Mouse (Mus musculus): ENCODE results near the gene Ckmt1. TPM values are rescaled to one million over a fixed set of nuclear protein-coding genes. Genes with fewer than 3 reads are reported as not detected.

Gene Ckmt1
- 165 TPM for polyA plus RNA-seq (2014; fragmentation: Illumina TruSeq; extraction: RNeasy Lipid Tissue Mini Kit (QIAGEN cat#74804); ENCODE audit: low replicate concordance)

GRCm38 (mm10) chr2:121357494-121357893, at the start of gene Ckmt1:
TSS of gene Ckmt1 (plus strand) at chr2:121357714.

DNA sequence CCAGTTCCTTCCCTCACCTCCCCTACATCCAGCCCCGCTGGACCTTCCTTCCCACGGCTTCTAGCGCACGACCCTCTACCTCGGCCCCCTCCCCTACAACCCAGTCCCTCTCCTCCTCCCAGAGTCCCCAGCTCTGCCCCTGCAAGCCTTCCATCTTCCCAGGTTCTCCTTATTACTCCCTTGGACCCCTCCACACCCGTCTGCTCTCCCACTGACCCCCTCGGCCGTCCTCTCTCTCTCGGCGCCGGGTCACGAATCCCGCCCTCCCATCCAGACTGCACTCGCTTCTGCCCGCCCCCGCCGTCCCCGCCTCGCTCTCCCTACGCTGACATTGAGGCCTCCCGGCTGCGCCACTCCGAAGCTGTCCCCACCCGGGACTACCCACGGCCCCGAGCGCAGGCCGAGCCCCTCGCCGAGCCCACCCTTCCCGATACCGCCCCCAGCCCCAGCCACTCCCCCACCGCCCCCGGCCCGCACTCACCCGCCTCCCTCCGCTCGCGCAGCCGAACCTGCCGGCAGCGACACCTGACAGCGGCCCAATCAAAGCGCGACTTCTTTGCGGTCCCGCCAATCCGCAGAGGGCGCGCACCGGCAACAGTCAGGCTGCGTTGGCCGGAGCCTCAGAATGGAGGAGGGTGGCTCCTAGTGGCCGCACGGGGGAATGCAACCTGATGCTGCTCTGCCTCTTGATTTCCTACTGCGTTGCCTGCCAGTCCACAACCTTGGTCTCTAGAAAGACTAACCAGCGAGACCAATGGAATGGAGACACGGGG, 2.5 kb upstream of the Ckmt1 start, which contains the start of gene Ppip5k1:
Ppip5k1 (minus strand) TSS at position 577 of the 773 bp plus-strand sequence.

GRCm38 (mm10) chr2:121386961-121387575, 29.6 kb downstream of the Ckmt1 start, which contains the start of gene Strc:
TSS of gene Strc (minus strand) at chr2:121387168.

Other genes with a start within 250 kb of the Ckmt1 start
- not detected for gene Tgm7, start 247.9 kb upstream of the Ckmt1 start, polyA plus RNA-seq (2014; fragmentation: Illumina TruSeq; extraction: RNeasy Lipid Tissue Mini Kit (QIAGEN cat#74804); ENCODE audit: low replicate concordance)
- 21.5 TPM for gene Adal, start 217.3 kb upstream of the Ckmt1 start, polyA plus RNA-seq (2014; fragmentation: Illumina TruSeq; extraction: RNeasy Lipid Tissue Mini Kit (QIAGEN cat#74804); ENCODE audit: low replicate concordance)
- 2.7 TPM for gene Lcmt2, start 217.1 kb upstream of the Ckmt1 start, polyA plus RNA-seq (2014; fragmentation: Illumina TruSeq; extraction: RNeasy Lipid Tissue Mini Kit (QIAGEN cat#74804); ENCODE audit: low replicate concordance)
- 76.0 TPM for gene Tubgcp4, start 187.1 kb upstream of the Ckmt1 start, polyA plus RNA-seq (2014; fragmentation: Illumina TruSeq; extraction: RNeasy Lipid Tissue Mini Kit (QIAGEN cat#74804); ENCODE audit: low replicate concordance)
- 23.1 TPM for gene Zscan29, start 186.6 kb upstream of the Ckmt1 start, polyA plus RNA-seq (2014; fragmentation: Illumina TruSeq; extraction: RNeasy Lipid Tissue Mini Kit (QIAGEN cat#74804); ENCODE audit: low replicate concordance)
- gene Trp53bp1, start 86.3 kb upstream of the Ckmt1 start, polyA plus RNA-seq (2014; fragmentation: Illumina TruSeq; extraction: RNeasy Lipid Tissue Mini Kit (QIAGEN cat#74804); ENCODE audit: low replicate concordance): 4.9 TPM
- 0.41 TPM for gene Map1a, start 68.1 kb upstream of the Ckmt1 start, polyA plus RNA-seq (2014; fragmentation: Illumina TruSeq; extraction: RNeasy Lipid Tissue Mini Kit (QIAGEN cat#74804); ENCODE audit: low replicate concordance)
- 21.1 TPM for gene Ppip5k1, start 2.3 kb upstream of the Ckmt1 start, polyA plus RNA-seq (2014; fragmentation: Illumina TruSeq; extraction: RNeasy Lipid Tissue Mini Kit (QIAGEN cat#74804); ENCODE audit: low replicate concordance)
- not detected for gene Strc, start 29.5 kb downstream of the Ckmt1 start, polyA plus RNA-seq (2014; fragmentation: Illumina TruSeq; extraction: RNeasy Lipid Tissue Mini Kit (QIAGEN cat#74804); ENCODE audit: low replicate concordance)
- gene Pdia3, start 56.1 kb downstream of the Ckmt1 start, polyA plus RNA-seq (2014; fragmentation: Illumina TruSeq; extraction: RNeasy Lipid Tissue Mini Kit (QIAGEN cat#74804); ENCODE audit: low replicate concordance): 1,161 TPM
- gene Catsper2, start 56.1 kb downstream of the Ckmt1 start, polyA plus RNA-seq (2014; fragmentation: Illumina TruSeq; extraction: RNeasy Lipid Tissue Mini Kit (QIAGEN cat#74804); ENCODE audit: low replicate concordance): 1.7 TPM
- gene Ell3, start 86.6 kb downstream of the Ckmt1 start, polyA plus RNA-seq (2014; fragmentation: Illumina TruSeq; extraction: RNeasy Lipid Tissue Mini Kit (QIAGEN cat#74804); ENCODE audit: low replicate concordance): 4.3 TPM
- 88.0 TPM for gene Serf2, start 91.5 kb downstream of the Ckmt1 start, polyA plus RNA-seq (2014; fragmentation: Illumina TruSeq; extraction: RNeasy Lipid Tissue Mini Kit (QIAGEN cat#74804); ENCODE audit: low replicate concordance)
- gene Hypk, start 95.6 kb downstream of the Ckmt1 start, polyA plus RNA-seq (2014; fragmentation: Illumina TruSeq; extraction: RNeasy Lipid Tissue Mini Kit (QIAGEN cat#74804); ENCODE audit: low replicate concordance): 28.7 TPM
- gene Serinc4, start 99.1 kb downstream of the Ckmt1 start, polyA plus RNA-seq (2014; fragmentation: Illumina TruSeq; extraction: RNeasy Lipid Tissue Mini Kit (QIAGEN cat#74804); ENCODE audit: low replicate concordance): not detected
- gene Mfap1b, start 116.4 kb downstream of the Ckmt1 start, polyA plus RNA-seq (2014; fragmentation: Illumina TruSeq; extraction: RNeasy Lipid Tissue Mini Kit (QIAGEN cat#74804); ENCODE audit: low replicate concordance): 32.3 TPM
- gene Mfap1a, start 149.0 kb downstream of the Ckmt1 start, polyA plus RNA-seq (2014; fragmentation: Illumina TruSeq; extraction: RNeasy Lipid Tissue Mini Kit (QIAGEN cat#74804); ENCODE audit: low replicate concordance): 47.1 TPM
- gene Wdr76, start 149.0 kb downstream of the Ckmt1 start, polyA plus RNA-seq (2014; fragmentation: Illumina TruSeq; extraction: RNeasy Lipid Tissue Mini Kit (QIAGEN cat#74804); ENCODE audit: low replicate concordance): 13.4 TPM

Data from small intestine, adult 10 weeks (tissue).